Mouse (Mus musculus) intestine, embryonic 15.5 days (tissue): Measurements from ENCODE around the gene Mst1r. TPM values are rescaled to one million over a fixed set of nuclear protein-coding genes. Genes with fewer than 3 reads are reported as not detected.

Source experiments
- ATAC-seq: fragments of 200-750 bp; cut with Nextera tagmentation; 2 replicates; pipeline ENCODE4 v1.8.0; 2017; ENCODE audit warnings: moderate TSS enrichment, moderate library complexity
- H3K27ac ChIP-seq: fragments of 300-500 bp; sonication (generic); 2 replicates; pipeline ENCODE4 v1.5.1; 2015; ENCODE audit warnings: mild to moderate bottlenecking, inconsistent platforms
- H3K27me3 ChIP-seq: fragments of 300-500 bp; sonication (generic); replicated peaks from 2 replicates; pipeline ENCODE4 v1.6.1; 2015; ENCODE audit warnings: inconsistent platforms
- H3K36me3 ChIP-seq: fragments of 300-500 bp; sonication (generic); 2 replicates; pipeline ENCODE4 v1.6.1; 2015; ENCODE audit warnings: inconsistent platforms
- H3K4me1 ChIP-seq: fragments of 300-500 bp; sonication (generic); replicated peaks from 2 replicates; pipeline ENCODE4 v1.6.1; 2015; ENCODE audit warnings: inconsistent platforms
- H3K4me2 ChIP-seq: fragments of 300-500 bp; sonication (generic); replicated peaks from 2 replicates; pipeline ENCODE4 v1.6.1; 2015; ENCODE audit warnings: mild to moderate bottlenecking, inconsistent platforms
- H3K4me3 ChIP-seq: fragments of 300-500 bp; sonication (generic); replicated peaks from 2 replicates; pipeline ENCODE4 v1.5.1; 2015; ENCODE audit warnings: inconsistent platforms
- H3K9ac ChIP-seq: fragments of 300-500 bp; sonication (generic); 2 replicates; pipeline ENCODE4 v1.6.1; 2015; ENCODE audit warnings: inconsistent platforms
- H3K9me3 ChIP-seq: fragments of 300-500 bp; sonication (generic); 2 replicates; pipeline ENCODE4 v1.6.1; 2016; ENCODE audit warnings: inconsistent platforms
- WGBS: fragments of 180-500 bp; shearing (Covaris S2); methylation state at CpG from one replicate; pipeline ENCODE4 v1.1.7; 2015; 5-methylcytosine and 5-hydroxymethylcytosine counted together
- polyA plus RNA-seq: library from polyadenylated mRNA; unstranded; fragments of >200 nt; fragmentation: Nextera tagmentation; extraction: Ambion mirVana; gene quantifications from 2 replicates; pipeline ENCODE4 v1.2.1, GENCODE M21; 2015

The Mst1r gene
- polyA plus RNA-seq = 11.4 and 14.2 TPM in 2 replicates

- Histone ChIP-seq H3K27ac (peak within 1 kb of the TSS; percentile 83), H3K4me3 (peak within 1 kb of the TSS; percentile 53), H3K4me2 (peak within 1 kb of the TSS; percentile 81), H3K27me3 (no peaks in the 10 kb centered on the region), H3K9ac (peak within 1 kb of the TSS; percentile 57), H3K4me1 (peaks cover 40% of the 10 kb centered on the region), H3K9me3 (no peaks in the 10 kb centered on the region), H3K36me3 (peaks cover 4% of the 10 kb centered on the region)
- peak; percentile 82 for ATAC-seq
- 19% methylated on average over 19 of the region's 19 CpGs for WGBS
These were observed at the start of gene Mst1r for GRCm38 (mm10) chr9:107906252-107906966. TSS of gene Mst1r (plus strand) at chr9:107906873.

DNA sequence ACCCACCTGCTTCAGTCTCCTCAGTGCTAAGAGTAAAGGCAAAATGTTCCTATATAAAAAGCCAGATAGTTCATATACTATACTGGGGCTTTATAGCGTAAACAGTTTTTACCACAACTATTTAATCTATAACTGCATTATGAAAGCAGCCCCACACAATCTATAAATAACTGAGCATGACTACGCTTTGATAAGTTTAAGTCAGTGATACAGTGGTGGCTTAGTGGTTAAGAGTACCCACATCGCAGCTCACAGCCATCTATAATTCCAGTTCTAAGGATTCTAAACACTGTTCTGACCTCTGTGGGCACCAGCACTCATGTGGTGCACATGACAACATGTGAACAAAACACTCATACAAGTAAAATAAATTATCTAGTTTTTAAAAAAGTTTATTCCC lies 48.3 kb upstream of the Mst1r start:
- Histone ChIP-seq H3K27ac (no peak overlapping the region), H3K27me3 (no peaks in the 10 kb centered on the region), H3K9me3 (no peaks in the 10 kb centered on the region), H3K9ac (no peak overlapping the region), H3K36me3 (peaks cover 9% of the 10 kb centered on the region), H3K4me3 (no peak overlapping the region), H3K4me2 (no peak overlapping the region), H3K4me1 (no peaks in the 10 kb centered on the region)
- no peak for ATAC-seq
- WGBS = 98% methylated on average over 3 of the region's 3 CpGs

- 59% methylated on average over 1 of the region's 1 CpGs for WGBS
- H3K27ac ChIP-seq = no peak overlapping the region
- no peak overlapping the region for H3K4me2 ChIP-seq
- H3K4me1 ChIP-seq = 0 out of 2 replicates have a peak, but pooled peaks cover 2% of the 10 kb centered on the region
- peaks cover 5% of the 10 kb centered on the region; the same call in 1 of the 2 replicates for H3K36me3 ChIP-seq
- no peak overlapping the region for H3K4me3 ChIP-seq
- H3K27me3 ChIP-seq = no peaks in the 10 kb centered on the region
- ATAC-seq = no peak
- no peak overlapping the region for H3K9ac ChIP-seq
- H3K9me3 ChIP-seq = no peaks in the 10 kb centered on the region
These were observed 42.2 kb upstream of the Mst1r start for GRCm38 (mm10) chr9:107864493-107864892.

- Histone ChIP-seq H3K36me3 (0 out of 2 replicates have a peak, but pooled peaks cover 3% of the 10 kb centered on the region), H3K9ac (no peak overlapping the region), H3K9me3 (no peaks in the 10 kb centered on the region), H3K27me3 (no peaks in the 10 kb centered on the region), H3K4me3 (no peak overlapping the region), H3K4me1 (0 out of 2 replicates have a peak, but pooled peaks cover 3% of the 10 kb centered on the region), H3K4me2 (no peak overlapping the region), H3K27ac (no peak overlapping the region)
- no peak for ATAC-seq
- WGBS = 97% methylated on average over 2 of the region's 2 CpGs
These were observed 40.6 kb upstream of the Mst1r start for GRCm38 (mm10) chr9:107866081-107866480.

- Histone ChIP-seq H3K9ac (peak overlapping the region; percentile 98), H3K36me3 (0 out of 2 replicates have a peak, but pooled peaks cover 3% of the 10 kb centered on the region), H3K4me3 (peak overlapping the region; percentile 97), H3K27ac (peak overlapping the region; percentile 97), H3K27me3 (no peaks in the 10 kb centered on the region), H3K4me1 (peaks cover 12% of the 10 kb centered on the region), H3K9me3 (no peaks in the 10 kb centered on the region), H3K4me2 (peak overlapping the region; percentile 54)
- ATAC-seq = peak; percentile 100
- under 1% methylated on average over 79 of the region's 80 CpGs for WGBS
These were observed 34.1 kb upstream of the Mst1r start for GRCm38 (mm10) chr9:107872350-107873098.

- Histone ChIP-seq H3K9ac (peak within 1 kb of the TSS; percentile 98), H3K27ac (peak within 1 kb of the TSS; percentile 97), H3K9me3 (no peaks in the 10 kb centered on the region), H3K4me3 (peak within 1 kb of the TSS; percentile 97), H3K36me3 (0 out of 2 replicates have a peak, but pooled peaks cover 3% of the 10 kb centered on the region), H3K4me1 (peaks cover 12% of the 10 kb centered on the region), H3K4me2 (peak within 1 kb of the TSS; percentile 54), H3K27me3 (no peaks in the 10 kb centered on the region)
- 9% methylated on average over 14 of the region's 14 CpGs for WGBS
- no peak for ATAC-seq
These were observed 33.5 kb upstream of the Mst1r start, which contains the start of gene Rbm6 for GRCm38 (mm10) chr9:107873137-107873536. TSS of gene Rbm6 (minus strand) at chr9:107873237.

- Histone ChIP-seq H3K4me3 (no peak overlapping the region), H3K36me3 (no peaks in the 10 kb centered on the region), H3K4me2 (no peak overlapping the region), H3K27ac (no peak overlapping the region), H3K4me1 (no peaks in the 10 kb centered on the region), H3K9ac (no peak overlapping the region), H3K9me3 (no peaks in the 10 kb centered on the region), H3K27me3 (no peaks in the 10 kb centered on the region)
- 68% methylated on average over 4 of the region's 4 CpGs for WGBS
- ATAC-seq = no peak
These were observed 26.3 kb upstream of the Mst1r start for GRCm38 (mm10) chr9:107880411-107880810.

DNA sequence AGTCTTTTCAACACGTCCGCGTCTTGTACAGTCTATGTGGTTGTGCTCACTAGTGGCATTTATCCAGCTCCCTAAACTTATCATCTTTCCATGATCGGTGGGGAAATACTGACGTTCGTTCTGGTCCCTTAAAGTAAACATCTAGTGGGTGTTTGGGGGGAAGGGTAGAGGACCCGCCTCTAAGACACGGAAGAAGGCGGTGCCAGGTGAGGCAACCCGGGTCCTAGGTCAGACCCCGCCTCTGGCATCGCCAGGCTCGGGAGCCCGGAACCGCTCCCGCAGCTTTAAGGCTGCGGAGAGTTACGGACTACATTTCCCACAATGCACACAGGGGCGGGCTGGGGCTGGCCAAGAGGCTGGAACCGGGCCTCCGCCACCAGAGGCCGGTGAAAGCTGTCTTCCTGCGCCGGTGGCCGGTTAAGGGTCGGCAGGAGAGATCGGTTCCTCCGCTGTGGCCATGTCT lies 18.8 kb upstream of the Mst1r start, which contains the start of gene Mon1a:
Gene Mon1a, plus strand, starts transcription at position 348 of the 463 bp plus-strand sequence.
- peak within 1 kb of the TSS; percentile 83 for H3K4me2 ChIP-seq
- peak; percentile 96 for ATAC-seq
- no peaks in the 10 kb centered on the region for H3K9me3 ChIP-seq
- H3K4me1 ChIP-seq = peaks cover 14% of the 10 kb centered on the region
- peak within 1 kb of the TSS; percentile 72 for H3K9ac ChIP-seq
- H3K4me3 ChIP-seq = peak within 1 kb of the TSS; percentile 77
- H3K27ac ChIP-seq = peak within 1 kb of the TSS; percentile 86
- H3K27me3 ChIP-seq = no peaks in the 10 kb centered on the region
- H3K36me3 ChIP-seq = no peaks in the 10 kb centered on the region
- under 1% methylated on average over 28 of the region's 28 CpGs for WGBS

DNA sequence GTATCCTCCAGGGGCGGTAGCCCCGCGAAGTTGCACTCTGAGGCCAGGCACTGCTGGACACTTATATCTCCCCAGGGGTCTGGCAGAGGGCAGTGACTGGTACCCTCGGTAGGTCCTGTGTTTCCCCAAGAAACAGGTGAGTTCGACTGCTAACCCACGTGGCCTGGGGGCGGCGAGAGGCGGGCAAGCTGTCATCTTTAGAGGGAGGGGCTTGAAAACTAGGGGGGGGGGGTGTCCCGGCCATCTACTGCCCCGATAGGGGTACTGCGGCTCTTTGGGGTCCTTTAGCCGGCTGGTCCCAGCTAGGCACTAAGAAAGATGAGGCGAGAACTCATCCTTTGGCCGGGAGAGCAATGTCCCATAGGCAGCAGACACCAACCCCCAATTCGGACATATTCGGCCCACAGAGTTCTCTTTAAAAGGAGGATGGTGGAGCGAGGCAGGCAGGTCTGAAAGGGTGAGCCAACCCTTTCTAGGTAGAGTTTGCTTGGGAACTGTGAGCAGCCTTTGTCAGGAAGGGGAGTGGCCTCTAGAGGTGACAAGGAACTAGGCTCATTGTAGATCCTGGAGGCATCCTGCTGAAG lies 18.3 kb upstream of the Mst1r start:
- peak overlapping the region; percentile 70 for H3K27ac ChIP-seq
- peak overlapping the region; percentile 77 for H3K4me3 ChIP-seq
- H3K9me3 ChIP-seq = no peaks in the 10 kb centered on the region
- peak overlapping the region; percentile 83 for H3K4me2 ChIP-seq
- H3K4me1 ChIP-seq = peaks cover 14% of the 10 kb centered on the region
- no peaks in the 10 kb centered on the region for H3K27me3 ChIP-seq
- WGBS = 0% methylated on average over 18 of the region's 18 CpGs
- peak; percentile 52 for ATAC-seq
- peak overlapping the region; percentile 72 for H3K9ac ChIP-seq
- H3K36me3 ChIP-seq = no peaks in the 10 kb centered on the region

- Histone ChIP-seq H3K36me3 (no peaks in the 10 kb centered on the region), H3K4me1 (peaks cover 14% of the 10 kb centered on the region), H3K27me3 (no peaks in the 10 kb centered on the region), H3K9me3 (no peaks in the 10 kb centered on the region), H3K4me2 (peak overlapping the region; percentile 33), H3K4me3 (no peak overlapping the region), H3K27ac (peak overlapping the region; percentile 86), H3K9ac (no peak overlapping the region)
- WGBS = 63% methylated on average over 6 of the region's 6 CpGs
- ATAC-seq = peak; percentile 72
These were observed 16.4 kb upstream of the Mst1r start for GRCm38 (mm10) chr9:107890260-107890659.

- no peaks in the 10 kb centered on the region for H3K9me3 ChIP-seq
- H3K4me3 ChIP-seq = no peak overlapping the region
- H3K36me3 ChIP-seq = no peaks in the 10 kb centered on the region
- peaks cover 14% of the 10 kb centered on the region for H3K4me1 ChIP-seq
- ATAC-seq = no peak
- H3K27me3 ChIP-seq = no peaks in the 10 kb centered on the region
- no peak overlapping the region; the same call in 1 of the 2 replicates for H3K4me2 ChIP-seq
- WGBS = 92% methylated on average over 1 of the region's 1 CpGs
- peak overlapping the region; percentile 86; the same call in 1 of the 2 replicates for H3K27ac ChIP-seq
- no peak overlapping the region for H3K9ac ChIP-seq
These were observed 15.7 kb upstream of the Mst1r start for GRCm38 (mm10) chr9:107891023-107891422.

DNA sequence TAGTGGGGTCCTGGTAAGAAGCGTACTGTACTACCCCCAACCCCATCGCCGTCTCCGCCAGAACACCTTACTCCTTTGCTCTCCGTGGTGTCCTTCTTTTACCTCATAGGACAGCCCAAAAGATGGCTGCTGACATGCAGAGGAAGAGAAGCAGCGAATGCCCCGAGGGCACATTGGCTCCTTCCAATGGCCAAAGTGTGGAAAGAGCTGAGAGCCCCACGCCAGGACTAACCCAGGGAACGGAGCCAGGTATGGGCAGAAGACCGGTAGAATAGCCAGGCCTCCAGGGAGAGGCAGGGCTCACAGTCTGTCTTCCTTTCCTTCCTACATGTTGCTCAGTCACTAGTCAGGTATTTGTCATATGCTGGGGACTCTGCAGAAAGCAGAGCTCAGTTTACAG lies 8.1 kb upstream of the Mst1r start:
- no peak overlapping the region for H3K4me3 ChIP-seq
- no peak overlapping the region for H3K9ac ChIP-seq
- no peaks in the 10 kb centered on the region for H3K9me3 ChIP-seq
- no peak overlapping the region for H3K4me2 ChIP-seq
- no peak for ATAC-seq
- H3K36me3 ChIP-seq = peaks cover 10% of the 10 kb centered on the region
- H3K4me1 ChIP-seq = 0 out of 2 replicates have a peak, but pooled peaks cover 5% of the 10 kb centered on the region
- H3K27me3 ChIP-seq = peaks cover 9% of the 10 kb centered on the region; the same call in 1 of the 2 replicates
- no peak overlapping the region for H3K27ac ChIP-seq
- WGBS = 90% methylated on average over 10 of the region's 10 CpGs
